Mouse (Mus musculus) hindlimb bud, embryonic 11.5 days (tissue): ENCODE results near the gene Tank.

Experiments
- DNase-seq: peaks from one replicate; pipeline ENCODE4 v3.0.0-alpha.2; 2012; ENCODE audit warnings: low read depth, low spot score; ENCODE audit errors: extremely low spot score

Gene Tank

DNA sequence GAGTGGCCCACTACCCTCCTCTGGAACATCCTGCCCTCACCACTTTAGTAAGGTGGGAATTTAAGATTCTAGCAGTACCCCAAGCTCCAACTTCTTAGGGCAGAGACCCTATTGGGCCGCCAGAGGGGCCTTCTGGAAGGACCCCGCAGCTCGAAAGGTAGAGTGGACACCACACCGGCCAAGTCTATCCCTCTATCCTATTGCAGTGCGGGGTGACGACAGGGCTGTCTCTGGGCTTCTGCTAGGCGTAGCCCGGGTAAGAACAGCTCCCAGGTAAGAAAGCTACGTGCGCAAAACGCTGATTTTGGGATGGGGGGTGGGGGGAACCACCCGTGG, 76.6 kb downstream of the Tank start:
- no peak for DNase-seq

GRCm38 (mm10) chr2:61655382-61656281, 77.2 kb downstream of the Tank start:
- no peak for DNase-seq

- no peak for DNase-seq
Measured at GRCm38 (mm10) chr2:61656421-61657411, 78.3 kb downstream of the Tank start.

DNA sequence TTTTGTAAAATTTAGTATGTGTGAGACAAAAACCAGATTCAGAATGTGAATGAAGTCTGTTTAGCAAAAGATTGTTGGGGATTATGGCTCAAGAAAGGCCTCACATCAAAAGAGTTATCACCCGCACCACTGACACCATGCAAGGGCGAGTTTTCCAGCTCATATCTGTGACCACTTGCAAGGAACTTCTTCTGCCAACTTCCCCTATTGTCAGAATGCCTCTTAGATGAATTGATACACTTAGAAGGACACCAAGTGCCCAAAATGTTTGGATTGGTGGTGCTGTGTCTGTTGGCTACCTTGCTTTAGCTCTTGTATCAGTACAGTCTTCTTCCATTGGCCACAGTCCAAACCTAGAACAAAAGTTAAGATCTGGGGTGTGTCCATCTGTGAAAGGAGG, 80.9 kb downstream of the Tank start:
- no peak for DNase-seq

- DNase-seq: no peak
Measured at GRCm38 (mm10) chr2:61662833-61663232, 84.4 kb downstream of the Tank start.

- no peak for DNase-seq
Measured at GRCm38 (mm10) chr2:61663573-61664241, 85.3 kb downstream of the Tank start.

DNA sequence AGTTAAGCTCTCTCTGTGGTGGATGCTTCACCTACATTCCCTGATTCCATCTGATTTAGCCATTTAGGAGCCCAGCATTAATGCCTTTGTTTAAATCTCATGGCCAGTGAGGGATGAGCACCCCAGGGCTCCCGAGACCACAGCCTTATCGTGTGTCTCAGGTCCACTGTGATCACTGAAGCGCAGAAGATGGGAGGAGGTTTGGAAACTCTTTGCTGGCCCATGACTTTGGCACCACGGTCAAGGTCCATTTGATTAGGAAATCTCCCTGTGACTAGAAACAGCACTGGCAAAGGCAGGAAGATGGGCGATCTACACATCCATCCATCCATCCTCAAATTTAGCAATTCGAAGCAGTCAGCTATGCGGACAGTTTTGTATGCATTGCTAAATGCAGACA, 89.0 kb downstream of the Tank start:
- no peak for DNase-seq

- no peak for DNase-seq
Measured at GRCm38 (mm10) chr2:61668260-61668659, 89.9 kb downstream of the Tank start.

GRCm38 (mm10) chr2:61674555-61674954, 96.2 kb downstream of the Tank start:
- no peak for DNase-seq

GRCm38 (mm10) chr2:61681572-61681971, 103.2 kb downstream of the Tank start:
- DNase-seq: no peak

GRCm38 (mm10) chr2:61686533-61686932, 108.1 kb downstream of the Tank start:
- DNase-seq: no peak

DNA sequence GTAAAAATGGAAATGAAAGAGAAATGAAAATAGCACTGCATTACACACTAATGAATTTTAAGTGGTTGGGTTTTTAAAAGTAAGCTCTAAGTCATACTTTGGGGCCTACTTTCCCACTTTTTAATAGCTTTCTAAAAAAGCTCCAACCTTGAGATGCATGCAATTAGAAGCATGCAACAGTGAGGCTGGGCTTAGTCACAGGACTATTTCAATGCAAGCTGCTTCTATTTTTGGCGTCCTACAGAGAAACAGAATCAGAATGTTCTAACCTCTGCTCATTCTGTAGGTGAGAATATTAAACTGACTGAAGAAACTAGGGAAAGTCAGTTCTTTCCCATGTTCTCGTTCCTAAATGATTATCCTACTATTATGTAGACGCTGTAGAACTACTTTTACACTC, 110.7 kb downstream of the Tank start:
- DNase-seq: no peak
